Mouse (Mus musculus) megakaryocyte, embryonic 14.5 days (primary cell): ENCODE measurements at regions not wholly inside any gene's neighbourhood (a gene's known extent, or its start where the extent isn't known, plus 50 kb on each side); places are given as distances from the start of the nearest gene placed in this dataset.

Experiments
- H3K27me3 ChIP-seq: replicated peaks from 2 replicates; pipeline ENCODE3; 2012; ENCODE audit warnings: inconsistent platforms
- H3K36me3 ChIP-seq: replicated peaks from 2 replicates; pipeline ENCODE3; 2012; ENCODE audit warnings: low read length, inconsistent platforms, mixed read lengths
- H3K4me1 ChIP-seq: 2 replicates; pipeline ENCODE4 v1.6.1; 2012; ENCODE audit warnings: inconsistent platforms
- H3K4me3 ChIP-seq: replicated peaks from 2 replicates; pipeline ENCODE3; 2012; ENCODE audit warnings: moderate library complexity, mild to moderate bottlenecking, inconsistent platforms
- H3K9me3 ChIP-seq: 2 replicates; pipeline ENCODE4 v1.6.1; 2012; ENCODE audit warnings: inconsistent platforms
- FLI1 ChIP-seq: IDR thresholded peaks from 2 replicates; pipeline ENCODE4 v1.6.1; 2012; ENCODE audit warnings: low read length, inconsistent platforms, mixed read lengths
- GATA1 ChIP-seq: IDR thresholded peaks from 3 replicates; pipeline ENCODE4 v1.6.1; 2012; ENCODE audit warnings: mixed read lengths, low read length, inconsistent platforms, borderline replicate concordance

- TF ChIP-seq FLI1 (no peak), GATA1 (no peak)
- no peak overlapping the region for H3K4me3 ChIP-seq
- H3K27me3 ChIP-seq: no peaks in the 10 kb centered on the region
- H3K36me3 ChIP-seq: no peaks in the 10 kb centered on the region
- H3K9me3 ChIP-seq: no peaks in the 10 kb centered on the region
- no peaks in the 10 kb centered on the region for H3K4me1 ChIP-seq
These were observed 150.5 kb upstream of the Pfn2 start for GRCm38 (mm10) chr3:57998121-57999102.

GRCm38 (mm10) chr3:58002792-58003574 lies 155.1 kb upstream of the Pfn2 start:
- no peaks in the 10 kb centered on the region for H3K27me3 ChIP-seq
- H3K4me3 ChIP-seq: no peak overlapping the region
- H3K36me3 ChIP-seq: no peaks in the 10 kb centered on the region
- H3K9me3 ChIP-seq: no peaks in the 10 kb centered on the region
- no peaks in the 10 kb centered on the region for H3K4me1 ChIP-seq
- no peak for TF ChIP-seq FLI1
- TF ChIP-seq GATA1: no peak

- Histone ChIP-seq H3K36me3 (no peaks in the 10 kb centered on the region), H3K9me3 (peaks cover 9% of the 10 kb centered on the region), H3K4me1 (no peaks in the 10 kb centered on the region), H3K27me3 (no peaks in the 10 kb centered on the region), H3K4me3 (no peak overlapping the region)
- no peak for TF ChIP-seq FLI1
- no peak for TF ChIP-seq GATA1
These were observed 177.0 kb upstream of the Pfn2 start for GRCm38 (mm10) chr3:58024750-58025392.

GRCm38 (mm10) chr3:58049618-58050017 lies 201.7 kb upstream of the Pfn2 start:
- H3K4me1 ChIP-seq: no peaks in the 10 kb centered on the region
- no peaks in the 10 kb centered on the region for H3K27me3 ChIP-seq
- no peak for TF ChIP-seq GATA1
- no peak for TF ChIP-seq FLI1
- no peaks in the 10 kb centered on the region for H3K36me3 ChIP-seq
- H3K4me3 ChIP-seq: no peak overlapping the region
- H3K9me3 ChIP-seq: peaks cover 3% of the 10 kb centered on the region; the same call in 1 of the 2 replicates

DNA sequence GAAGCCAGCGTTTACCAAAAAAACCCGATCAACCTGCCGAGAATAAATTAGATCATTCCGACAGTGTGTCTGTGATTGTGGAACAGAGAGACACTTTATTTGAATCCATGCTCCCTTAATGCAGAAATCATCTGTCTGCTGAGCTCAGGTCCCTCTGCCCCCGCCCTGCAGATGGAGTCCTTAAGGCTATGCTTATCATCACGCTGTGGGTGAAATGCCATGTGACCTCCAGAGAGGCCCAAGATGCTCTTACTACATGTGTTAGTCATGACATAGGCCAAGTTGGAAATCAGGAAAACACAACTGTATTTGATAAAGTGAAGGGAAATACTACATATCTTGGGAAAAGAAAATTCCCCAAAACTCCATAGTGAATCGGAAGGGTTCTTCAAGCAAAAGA lies 206.8 kb upstream of the Pfn2 start:
- no peak overlapping the region for H3K4me3 ChIP-seq
- H3K9me3 ChIP-seq: peaks cover 13% of the 10 kb centered on the region
- no peaks in the 10 kb centered on the region for H3K27me3 ChIP-seq
- no peak for TF ChIP-seq GATA1
- TF ChIP-seq FLI1: no peak
- no peaks in the 10 kb centered on the region for H3K4me1 ChIP-seq
- no peaks in the 10 kb centered on the region for H3K36me3 ChIP-seq

GRCm38 (mm10) chr3:58055181-58055580 lies 207.3 kb upstream of the Pfn2 start:
- no peak for TF ChIP-seq GATA1
- TF ChIP-seq FLI1: no peak
- Histone ChIP-seq H3K9me3 (peaks cover 10% of the 10 kb centered on the region), H3K36me3 (no peaks in the 10 kb centered on the region), H3K4me1 (no peaks in the 10 kb centered on the region), H3K4me3 (no peak overlapping the region), H3K27me3 (no peaks in the 10 kb centered on the region)

GRCm38 (mm10) chr3:58056191-58057063 lies 208.5 kb upstream of the Pfn2 start:
- H3K4me3 ChIP-seq: peak overlapping the region; percentile 64

DNA sequence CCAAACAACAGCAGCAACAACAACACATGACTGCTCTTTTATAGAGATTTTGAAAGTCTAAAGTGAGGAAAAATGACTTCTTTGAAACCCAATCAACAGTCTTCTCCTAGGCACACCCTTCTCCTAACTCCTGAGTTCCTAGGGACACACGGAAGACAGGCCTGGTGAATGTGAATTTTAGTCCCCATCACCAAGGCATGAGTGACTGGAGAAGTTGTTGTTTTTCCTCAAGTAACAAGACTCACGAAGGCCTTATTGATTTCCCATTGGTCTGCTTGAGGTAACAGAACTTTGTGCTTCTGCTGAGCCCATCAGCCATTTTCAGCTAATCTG lies 209.2 kb upstream of the Pfn2 start:
- peaks cover 10% of the 10 kb centered on the region for H3K9me3 ChIP-seq
- H3K4me3 ChIP-seq: no peak overlapping the region
- H3K27me3 ChIP-seq: no peaks in the 10 kb centered on the region
- H3K36me3 ChIP-seq: no peaks in the 10 kb centered on the region
- no peaks in the 10 kb centered on the region for H3K4me1 ChIP-seq
- no peak for TF ChIP-seq FLI1
- no peak for TF ChIP-seq GATA1

More at GRCm38 (mm10) chr3:58056191-58057063, 208.5 kb upstream of the Pfn2 start:
- Histone ChIP-seq H3K9me3 (peaks cover 10% of the 10 kb centered on the region), H3K27me3 (no peaks in the 10 kb centered on the region), H3K36me3 (no peaks in the 10 kb centered on the region), H3K4me1 (no peaks in the 10 kb centered on the region)
- TF ChIP-seq FLI1: no peak
- TF ChIP-seq GATA1: no peak

DNA sequence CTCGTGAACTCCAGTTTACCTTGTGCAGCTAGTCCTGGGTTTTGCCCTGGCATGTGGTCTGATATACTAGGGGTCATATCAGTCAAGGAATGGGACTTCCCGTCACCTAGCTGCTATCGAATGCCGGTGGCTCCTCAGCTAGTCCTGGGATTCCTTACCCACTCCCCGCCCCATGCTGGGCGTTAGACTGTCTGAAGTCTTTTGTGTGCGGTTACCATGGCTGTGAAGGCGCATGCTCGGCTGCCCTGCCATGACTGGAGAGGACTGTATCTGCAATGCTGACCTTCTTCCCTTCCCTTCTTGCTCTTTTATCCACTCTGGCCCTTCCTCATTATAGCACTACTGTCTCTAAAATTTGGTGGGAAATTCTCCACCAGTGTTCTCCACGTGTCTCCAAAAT lies 210.3 kb upstream of the Pfn2 start:
- no peak for TF ChIP-seq GATA1
- TF ChIP-seq FLI1: no peak
- no peaks in the 10 kb centered on the region for H3K36me3 ChIP-seq
- H3K4me3 ChIP-seq: no peak overlapping the region
- peaks cover 10% of the 10 kb centered on the region for H3K9me3 ChIP-seq
- no peaks in the 10 kb centered on the region for H3K27me3 ChIP-seq
- H3K4me1 ChIP-seq: no peaks in the 10 kb centered on the region
